Mouse (Mus musculus) R1 (cell line): ENCODE data around the gene Gm14851.
A peak's percentile ranks its signal among the peaks of the same experiment; 100 is the strongest.
"Not testable (repeated sequence)": the region's sequence is repeated elsewhere in the genome, so short reads cannot be mapped to it uniquely, and the experiment has no call there.

Experiments used
- DNase-seq: peaks from one replicate; pipeline ENCODE4 v3.0.0-alpha.2; 2018; ENCODE audit warnings: low read depth, low spot score

The Gm14851 gene

DNA sequence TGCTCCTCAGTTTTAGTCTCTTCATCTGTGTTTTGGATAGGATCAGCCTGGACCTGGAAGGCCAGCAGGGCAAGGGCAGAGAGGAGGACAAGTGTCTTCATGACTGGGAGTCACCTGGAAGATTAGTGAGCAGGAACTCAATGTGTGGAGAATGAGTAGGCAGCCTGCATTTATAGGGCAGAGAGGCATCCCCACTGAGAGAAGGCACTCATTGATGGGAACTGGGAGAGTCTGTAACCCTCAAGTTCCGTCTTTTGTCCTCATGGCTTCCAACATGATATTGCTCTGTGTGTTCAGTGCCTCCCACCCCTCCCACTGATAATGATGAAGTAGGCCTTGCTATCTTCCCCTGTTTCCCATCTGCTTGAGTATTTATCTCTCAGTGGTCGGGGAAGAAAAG is at the start of gene Gm14851:
TSS of gene Gm14851 (minus strand) at position 101 of the 400 bp plus-strand sequence.
- not testable (repeated sequence) for DNase-seq

- not testable (repeated sequence) for DNase-seq
Measured at GRCm38 (mm10) chr8:21134342-21134741, 38.5 kb upstream of the Gm14851 start, which contains the start of gene Defa30. TSS of gene Defa30 (plus strand) at chr8:21134642.

GRCm38 (mm10) chr8:21093106-21093505 is 2.7 kb downstream of the Gm14851 start:
- DNase-seq, result peak; percentile 81

- not testable (repeated sequence) for DNase-seq
Measured at GRCm38 (mm10) chr8:21084142-21084541, 11.7 kb downstream of the Gm14851 start, which contains the start of gene Defa25. TSS of gene Defa25 (plus strand) at chr8:21084442.

GRCm38 (mm10) chr8:21064738-21065137 is 31.1 kb downstream of the Gm14851 start, which contains the start of gene Defa35:
TSS of gene Defa35 (plus strand) at chr8:21065038.
- not testable (repeated sequence) for DNase-seq

DNA sequence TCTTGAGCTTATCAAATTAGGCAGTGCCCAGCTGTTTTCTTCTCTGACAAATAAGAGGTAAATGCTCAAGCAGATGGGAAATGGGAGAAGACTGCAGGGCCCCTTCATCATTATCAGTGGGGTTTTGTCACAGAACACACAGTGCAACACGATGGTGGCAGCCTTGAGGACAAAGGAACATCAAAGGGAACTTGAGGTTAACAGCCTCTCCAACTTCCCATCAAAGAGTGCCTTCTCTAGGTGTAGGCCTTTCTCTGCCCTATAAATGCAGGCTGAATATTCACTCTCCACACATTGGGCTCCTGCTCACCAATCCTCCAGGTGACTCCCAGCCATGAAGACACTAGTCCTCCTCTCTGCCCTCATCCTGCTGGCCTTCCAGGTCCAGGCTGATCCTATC is 41.1 kb downstream of the Gm14851 start, which contains the start of gene Defa23:
TSS of gene Defa23 (plus strand) at position 301 of the 400 bp plus-strand sequence.
- DNase-seq, result not testable (repeated sequence)
